Mouse (Mus musculus): Measurements from ENCODE around the gene Lgals9. TPM values are rescaled to one million over a fixed set of nuclear protein-coding genes. Genes with fewer than 3 reads are reported as not detected.

Lgals9 gene
- total and polyA plus RNA-seq, 2 experiments from 2014 or later, result 15.7 to 16.5 TPM

DNA sequence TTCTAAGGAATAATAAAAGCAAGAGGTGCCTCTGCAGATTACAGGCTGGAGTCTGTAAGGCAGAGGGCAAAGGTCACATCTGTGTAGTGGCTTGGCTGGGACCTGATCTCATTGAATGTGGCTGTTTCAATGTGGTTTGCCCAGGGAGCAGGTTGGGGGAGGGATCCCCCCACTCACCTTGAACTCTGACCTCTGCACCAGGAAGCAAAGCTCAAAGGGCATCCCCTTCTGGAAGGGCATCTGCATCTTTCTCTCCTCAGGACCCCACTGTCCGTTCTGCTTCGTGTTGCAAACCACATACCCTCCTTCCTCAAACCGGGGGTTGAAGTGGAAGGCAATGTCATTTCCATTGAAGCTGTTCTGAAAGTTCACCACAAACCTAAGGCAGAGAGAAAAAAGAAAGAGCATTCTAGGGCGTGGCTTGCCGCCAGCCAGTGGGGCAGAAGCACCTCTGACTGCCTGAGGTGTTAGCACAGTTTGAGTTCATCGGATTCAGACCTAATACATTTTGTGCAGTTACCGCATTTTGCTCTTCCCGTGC lies 11.9 kb downstream of the Lgals9 start:
- Histone ChIP-seq H3K4me3 (ENCODE audit: low read depth, low read length) (no peak overlapping the region), H3K27me3 (ENCODE audit: insufficient read depth, low read length) (no peaks in the 10 kb centered on the region), H3K4me1 (ENCODE audit: insufficient read depth, low read length) (0 out of 2 replicates have a peak, but pooled peaks cover 3% of the 10 kb centered on the region), H3K36me3 (ENCODE audit: insufficient read depth, low read length) (no peaks in the 10 kb centered on the region), H3K4me2 (ENCODE audit: low read depth, low read length, poor library complexity, severe bottlenecking) (peak overlapping the region; percentile 12; the same call in 1 of the 2 replicates), H3K9ac (replicated peaks; ENCODE audit: low read length, poor library complexity, severe bottlenecking) (no peak overlapping the region), H3K9me3 (ENCODE audit: low read length) (no peaks in the 10 kb centered on the region), H3K27ac (ENCODE audit: low read depth, low read length) (no peak overlapping the region)
- 61% methylated on average over 8 of the region's 8 CpGs for WGBS
- no peak for ATAC-seq (ENCODE audit: low FRiP score)
- DNase-seq (ENCODE audit: low spot score), result no peak
- TF ChIP-seq CTCF (IDR thresholded peaks at IDR 0.05), result no peak

DNA sequence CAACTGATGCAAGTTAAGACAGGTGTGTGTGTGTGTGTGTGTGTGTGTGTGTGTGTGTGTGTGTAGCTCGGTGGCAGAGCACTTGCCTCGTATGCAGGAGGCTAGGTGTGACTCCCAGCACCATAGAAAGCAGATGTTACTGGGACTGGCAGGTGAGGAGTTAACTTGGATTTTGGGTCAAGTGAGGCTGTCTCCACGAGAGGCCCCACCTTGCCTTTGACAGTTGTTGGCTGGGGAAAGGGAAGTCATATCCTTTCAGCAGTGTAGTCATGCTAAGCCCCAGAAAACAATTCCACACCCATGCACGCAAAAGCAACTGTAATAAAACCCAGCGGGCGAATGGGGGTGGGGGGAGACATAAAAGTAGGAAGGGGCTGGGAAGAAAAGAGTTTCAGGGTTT lies 12.4 kb downstream of the Lgals9 start:
- Histone ChIP-seq H3K4me2 (ENCODE audit: low read depth, low read length, poor library complexity, severe bottlenecking) (no peak overlapping the region), H3K9me3 (ENCODE audit: low read length) (no peaks in the 10 kb centered on the region), H3K27me3 (ENCODE audit: insufficient read depth, low read length) (no peaks in the 10 kb centered on the region), H3K4me3 (ENCODE audit: low read depth, low read length) (no peak overlapping the region), H3K36me3 (ENCODE audit: insufficient read depth, low read length) (no peaks in the 10 kb centered on the region), H3K9ac (replicated peaks; ENCODE audit: low read length, poor library complexity, severe bottlenecking) (no peak overlapping the region), H3K27ac (ENCODE audit: low read depth, low read length) (no peak overlapping the region), H3K4me1 (ENCODE audit: insufficient read depth, low read length) (0 out of 2 replicates have a peak, but pooled peaks cover 3% of the 10 kb centered on the region)
- ATAC-seq (ENCODE audit: low FRiP score), result no peak
- 63% methylated on average over 6 of the region's 6 CpGs for WGBS
- DNase-seq (ENCODE audit: low spot score), result no peak
- no peak for TF ChIP-seq CTCF (IDR thresholded peaks at IDR 0.05)

DNA sequence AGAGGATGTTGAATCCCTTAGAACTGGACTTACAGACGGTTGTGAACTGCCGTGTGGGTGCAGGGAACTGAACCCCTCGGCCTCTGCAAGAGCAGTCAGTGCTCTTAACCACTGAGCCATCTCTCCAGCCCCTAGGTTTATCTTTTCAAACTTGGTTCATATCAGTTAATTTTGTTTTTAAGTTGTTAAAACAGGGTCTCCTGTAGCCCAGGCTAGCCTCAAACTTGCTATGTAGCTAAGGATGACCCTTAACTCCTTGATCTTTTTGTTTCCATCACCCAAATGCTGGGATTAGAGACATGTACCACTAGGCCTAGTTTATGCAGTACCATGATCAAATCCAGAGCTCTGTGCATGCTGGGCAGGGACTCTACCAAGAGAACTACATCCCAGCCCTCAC lies 13.0 kb downstream of the Lgals9 start:
- Histone ChIP-seq H3K36me3 (ENCODE audit: insufficient read depth, low read length) (no peaks in the 10 kb centered on the region), H3K9ac (replicated peaks; ENCODE audit: low read length, poor library complexity, severe bottlenecking) (no peak overlapping the region), H3K4me1 (ENCODE audit: insufficient read depth, low read length) (0 out of 2 replicates have a peak, but pooled peaks cover 3% of the 10 kb centered on the region), H3K27me3 (ENCODE audit: insufficient read depth, low read length) (no peaks in the 10 kb centered on the region), H3K27ac (ENCODE audit: low read depth, low read length) (no peak overlapping the region), H3K4me3 (ENCODE audit: low read depth, low read length) (no peak overlapping the region), H3K4me2 (ENCODE audit: low read depth, low read length, poor library complexity, severe bottlenecking) (no peak overlapping the region), H3K9me3 (ENCODE audit: low read length) (no peaks in the 10 kb centered on the region)
- TF ChIP-seq CTCF (IDR thresholded peaks at IDR 0.05), result no peak
- no peak for ATAC-seq (ENCODE audit: low FRiP score)
- DNase-seq (ENCODE audit: low spot score), result no peak
- WGBS, result 94% methylated on average over 3 of the region's 3 CpGs

DNA sequence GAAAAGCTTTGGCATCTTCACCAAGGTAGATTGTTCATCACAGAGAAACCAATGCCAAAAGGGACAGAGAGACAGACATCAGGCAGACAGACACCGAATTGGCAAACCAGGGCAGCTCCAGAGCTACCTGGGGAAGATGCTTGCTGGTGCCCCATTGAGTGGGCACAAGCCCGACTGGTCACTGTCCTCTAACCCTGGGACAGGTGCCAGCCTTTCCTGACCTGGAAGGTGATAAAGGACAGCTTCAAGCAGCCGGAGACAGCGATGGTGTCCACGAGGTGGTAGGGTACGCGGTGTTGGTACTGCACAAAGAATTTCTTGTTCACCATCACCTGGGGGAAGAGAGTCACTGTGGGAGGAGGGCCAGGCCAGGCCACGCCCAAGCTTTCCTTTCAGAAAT lies 13.7 kb downstream of the Lgals9 start:
- Histone ChIP-seq H3K36me3 (ENCODE audit: insufficient read depth, low read length) (no peaks in the 10 kb centered on the region), H3K4me3 (ENCODE audit: low read depth, low read length) (no peak overlapping the region), H3K4me1 (ENCODE audit: insufficient read depth, low read length) (0 out of 2 replicates have a peak, but pooled peaks cover 3% of the 10 kb centered on the region), H3K27ac (ENCODE audit: low read depth, low read length) (no peak overlapping the region), H3K9ac (replicated peaks; ENCODE audit: low read length, poor library complexity, severe bottlenecking) (no peak overlapping the region), H3K9me3 (ENCODE audit: low read length) (no peaks in the 10 kb centered on the region), H3K27me3 (ENCODE audit: insufficient read depth, low read length) (no peaks in the 10 kb centered on the region), H3K4me2 (ENCODE audit: low read depth, low read length, poor library complexity, severe bottlenecking) (no peak overlapping the region)
- DNase-seq (ENCODE audit: low spot score) (no peak), ATAC-seq (ENCODE audit: low FRiP score) (no peak)
- 87% methylated on average over 8 of the region's 8 CpGs for WGBS
- TF ChIP-seq CTCF (IDR thresholded peaks at IDR 0.05), result no peak

DNA sequence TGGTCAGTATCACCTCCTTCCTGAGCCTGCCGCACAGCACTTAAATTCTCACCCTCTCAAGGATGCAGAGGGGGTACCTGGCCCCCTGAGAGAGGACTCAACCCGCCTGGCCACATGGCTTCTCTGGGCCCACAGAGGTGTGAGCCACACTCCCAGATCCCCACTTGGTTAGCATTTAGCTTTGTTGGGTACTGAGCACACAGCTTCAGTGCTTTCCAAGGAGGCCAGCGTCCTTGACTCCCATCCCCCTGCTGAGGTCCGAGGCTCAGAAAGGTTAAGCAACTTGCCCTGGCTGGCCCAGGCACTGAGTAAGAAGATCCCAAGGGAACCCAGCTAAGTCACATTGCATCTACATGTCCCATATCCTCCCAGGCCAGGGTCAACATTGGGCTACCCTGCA lies 16.6 kb downstream of the Lgals9 start:
- Histone ChIP-seq H3K9ac (replicated peaks; ENCODE audit: low read length, poor library complexity, severe bottlenecking) (no peak overlapping the region), H3K36me3 (ENCODE audit: insufficient read depth, low read length) (no peaks in the 10 kb centered on the region), H3K27ac (ENCODE audit: low read depth, low read length) (no peak overlapping the region), H3K4me3 (ENCODE audit: low read depth, low read length) (no peak overlapping the region), H3K4me1 (ENCODE audit: insufficient read depth, low read length) (0 out of 2 replicates have a peak, but pooled peaks cover 2% of the 10 kb centered on the region), H3K4me2 (ENCODE audit: low read depth, low read length, poor library complexity, severe bottlenecking) (no peak overlapping the region), H3K9me3 (ENCODE audit: low read length) (no peaks in the 10 kb centered on the region), H3K27me3 (ENCODE audit: insufficient read depth, low read length) (no peaks in the 10 kb centered on the region)
- WGBS, result 94% methylated on average over 4 of the region's 4 CpGs
- DNase-seq (ENCODE audit: low spot score), result no peak
- no peak for TF ChIP-seq CTCF (IDR thresholded peaks at IDR 0.05)
- ATAC-seq (ENCODE audit: low FRiP score), result no peak

DNA sequence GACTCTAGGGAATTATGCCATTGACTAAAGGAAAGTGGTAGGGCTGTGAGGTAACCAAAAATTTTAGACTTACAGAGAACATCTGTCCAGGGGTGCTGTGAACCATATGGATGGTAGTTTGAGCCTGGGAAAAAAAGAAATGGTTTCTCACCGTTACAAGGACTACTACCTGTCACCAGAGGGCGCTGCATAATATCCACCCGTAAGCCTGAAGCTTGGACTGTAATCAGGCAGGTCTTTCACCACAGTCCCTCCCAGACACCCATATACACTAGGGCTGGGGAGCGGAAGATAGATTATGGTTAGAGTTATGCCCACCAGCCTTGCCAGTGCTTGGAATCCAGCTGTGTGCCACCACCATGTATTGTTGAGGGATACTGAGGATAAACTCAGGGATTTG lies 17.4 kb downstream of the Lgals9 start:
- H3K4me3 ChIP-seq (ENCODE audit: low read depth, low read length), result no peak overlapping the region
- DNase-seq (ENCODE audit: low spot score) (peak; percentile 65), ATAC-seq (ENCODE audit: low FRiP score) (no peak)
- no peak overlapping the region for H3K4me2 ChIP-seq (ENCODE audit: low read depth, low read length, poor library complexity, severe bottlenecking)
- no peaks in the 10 kb centered on the region for H3K9me3 ChIP-seq (ENCODE audit: low read length)
- 24% methylated on average over 4 of the region's 4 CpGs for WGBS
- TF ChIP-seq CTCF (IDR thresholded peaks at IDR 0.05), result peak; percentile 70
- no peaks in the 10 kb centered on the region for H3K36me3 ChIP-seq (ENCODE audit: insufficient read depth, low read length)
- H3K4me1 ChIP-seq (ENCODE audit: insufficient read depth, low read length), result no peaks in the 10 kb centered on the region
- no peak overlapping the region for H3K9ac ChIP-seq (replicated peaks; ENCODE audit: low read length, poor library complexity, severe bottlenecking)
- no peak overlapping the region for H3K27ac ChIP-seq (ENCODE audit: low read depth, low read length)
- H3K27me3 ChIP-seq (ENCODE audit: insufficient read depth, low read length), result no peaks in the 10 kb centered on the region
